Mouse (Mus musculus): ENCODE data around the gene Tspan8. TPM values are rescaled to one million over a fixed set of nuclear protein-coding genes. Genes with fewer than 3 reads are reported as not detected.

Gene Tspan8
- polyA plus RNA-seq, 1 experiment from 2014 or later = 39.6 TPM

- Histone ChIP-seq H3K9ac (ENCODE audit: low read depth, low read length) (peak overlapping the region; percentile 56), H3K36me3 (ENCODE audit: control insufficient read depth, insufficient read depth, low read length) (no peaks in the 10 kb centered on the region), H3K27ac (ENCODE audit: low read depth, low read length) (peak overlapping the region; percentile 88), H3K27me3 (replicated peaks; ENCODE audit: control insufficient read depth, insufficient read depth, low read length) (no peaks in the 10 kb centered on the region), H3K4me2 (peak overlapping the region; percentile 54), H3K4me1 (replicated peaks; ENCODE audit: control insufficient read depth, insufficient read depth, low read length) (0 out of 2 replicates have a peak, but pooled peaks cover 2% of the 10 kb centered on the region), H3K9me3 (ENCODE audit: control insufficient read depth, low read length) (no peaks in the 10 kb centered on the region), H3K4me3 (ENCODE audit: low read depth, low read length) (peak overlapping the region; percentile 51)
- ATAC-seq (replicated peaks; ENCODE audit: low FRiP score) (peak; percentile 100), DNase-seq (ENCODE audit: low spot score) (no peak)
- 22% methylated on average over 13 of the region's 13 CpGs for WGBS
Measured at GRCm38 (mm10) chr10:115817056-115817724, 558 bp downstream of the Tspan8 start.

- Histone ChIP-seq H3K27ac (ENCODE audit: low read depth, low read length) (no peak overlapping the region), H3K36me3 (ENCODE audit: control insufficient read depth, insufficient read depth, low read length) (no peaks in the 10 kb centered on the region), H3K9me3 (ENCODE audit: control insufficient read depth, low read length) (no peaks in the 10 kb centered on the region), H3K4me1 (replicated peaks; ENCODE audit: control insufficient read depth, insufficient read depth, low read length) (0 out of 2 replicates have a peak, but pooled peaks cover 2% of the 10 kb centered on the region), H3K27me3 (replicated peaks; ENCODE audit: control insufficient read depth, insufficient read depth, low read length) (no peaks in the 10 kb centered on the region), H3K9ac (ENCODE audit: low read depth, low read length) (no peak overlapping the region), H3K4me3 (ENCODE audit: low read depth, low read length) (no peak overlapping the region), H3K4me2 (no peak overlapping the region)
- WGBS = 75% methylated on average over 7 of the region's 7 CpGs
- no peak for DNase-seq (ENCODE audit: low spot score)
- no peak for ATAC-seq (replicated peaks; ENCODE audit: low FRiP score)
Measured at GRCm38 (mm10) chr10:115825289-115825688, 8.7 kb downstream of the Tspan8 start.

- H3K4me1 ChIP-seq (replicated peaks; ENCODE audit: control insufficient read depth, insufficient read depth, low read length) = no peaks in the 10 kb centered on the region
- H3K9ac ChIP-seq (ENCODE audit: low read depth, low read length) = no peak overlapping the region
- H3K27me3 ChIP-seq (replicated peaks; ENCODE audit: control insufficient read depth, insufficient read depth, low read length) = no peaks in the 10 kb centered on the region
- no peak for ATAC-seq (replicated peaks; ENCODE audit: low FRiP score)
- H3K4me3 ChIP-seq (ENCODE audit: low read depth, low read length) = no peak overlapping the region
- no peaks in the 10 kb centered on the region for H3K9me3 ChIP-seq (ENCODE audit: control insufficient read depth, low read length)
- no peak overlapping the region for H3K27ac ChIP-seq (ENCODE audit: low read depth, low read length)
- DNase-seq (ENCODE audit: low spot score) = no peak
- no peaks in the 10 kb centered on the region for H3K36me3 ChIP-seq (ENCODE audit: control insufficient read depth, insufficient read depth, low read length)
- 84% methylated on average over 5 of the region's 5 CpGs for WGBS
- H3K4me2 ChIP-seq = no peak overlapping the region
Measured at GRCm38 (mm10) chr10:115828872-115829271, 12.2 kb downstream of the Tspan8 start.

GRCm38 (mm10) chr10:115829696-115830095 lies 13.1 kb downstream of the Tspan8 start:
- ATAC-seq (replicated peaks; ENCODE audit: low FRiP score) = no peak
- Histone ChIP-seq H3K27me3 (replicated peaks; ENCODE audit: control insufficient read depth, insufficient read depth, low read length) (no peaks in the 10 kb centered on the region), H3K9me3 (ENCODE audit: control insufficient read depth, low read length) (no peaks in the 10 kb centered on the region), H3K9ac (ENCODE audit: low read depth, low read length) (no peak overlapping the region), H3K36me3 (ENCODE audit: control insufficient read depth, insufficient read depth, low read length) (no peaks in the 10 kb centered on the region), H3K4me2 (no peak overlapping the region), H3K4me3 (ENCODE audit: low read depth, low read length) (no peak overlapping the region), H3K4me1 (replicated peaks; ENCODE audit: control insufficient read depth, insufficient read depth, low read length) (no peaks in the 10 kb centered on the region), H3K27ac (ENCODE audit: low read depth, low read length) (no peak overlapping the region)
- DNase-seq (ENCODE audit: low spot score) = no peak
- 70% methylated on average over 1 of the region's 1 CpGs for WGBS

- Histone ChIP-seq H3K9me3 (ENCODE audit: control insufficient read depth, low read length) (no peaks in the 10 kb centered on the region), H3K27me3 (replicated peaks; ENCODE audit: control insufficient read depth, insufficient read depth, low read length) (no peaks in the 10 kb centered on the region), H3K4me1 (replicated peaks; ENCODE audit: control insufficient read depth, insufficient read depth, low read length) (no peaks in the 10 kb centered on the region), H3K36me3 (ENCODE audit: control insufficient read depth, insufficient read depth, low read length) (no peaks in the 10 kb centered on the region), H3K9ac (ENCODE audit: low read depth, low read length) (no peak overlapping the region), H3K4me3 (ENCODE audit: low read depth, low read length) (no peak overlapping the region), H3K4me2 (no peak overlapping the region), H3K27ac (ENCODE audit: low read depth, low read length) (no peak overlapping the region)
- ATAC-seq (replicated peaks; ENCODE audit: low FRiP score) (no peak), DNase-seq (ENCODE audit: low spot score) (no peak)
- WGBS = 84% methylated on average over 3 of the region's 3 CpGs
Measured at GRCm38 (mm10) chr10:115830726-115831125, 14.1 kb downstream of the Tspan8 start.

- 73% methylated on average over 6 of the region's 6 CpGs for WGBS
- Histone ChIP-seq H3K27me3 (replicated peaks; ENCODE audit: control insufficient read depth, insufficient read depth, low read length) (no peaks in the 10 kb centered on the region), H3K9ac (ENCODE audit: low read depth, low read length) (no peak overlapping the region), H3K27ac (ENCODE audit: low read depth, low read length) (no peak overlapping the region), H3K36me3 (ENCODE audit: control insufficient read depth, insufficient read depth, low read length) (no peaks in the 10 kb centered on the region), H3K4me3 (ENCODE audit: low read depth, low read length) (no peak overlapping the region), H3K4me2 (no peak overlapping the region), H3K4me1 (replicated peaks; ENCODE audit: control insufficient read depth, insufficient read depth, low read length) (no peaks in the 10 kb centered on the region), H3K9me3 (ENCODE audit: control insufficient read depth, low read length) (no peaks in the 10 kb centered on the region; the same call in 1 of the 2 replicates)
- ATAC-seq (replicated peaks; ENCODE audit: low FRiP score) (peak; percentile 81), DNase-seq (ENCODE audit: low spot score) (no peak)
Measured at GRCm38 (mm10) chr10:115834017-115834416, 17.4 kb downstream of the Tspan8 start.

- 74% methylated on average over 18 of the region's 18 CpGs for WGBS
- Histone ChIP-seq H3K36me3 (ENCODE audit: control insufficient read depth, insufficient read depth, low read length) (no peaks in the 10 kb centered on the region), H3K4me1 (replicated peaks; ENCODE audit: control insufficient read depth, insufficient read depth, low read length) (no peaks in the 10 kb centered on the region), H3K9me3 (ENCODE audit: control insufficient read depth, low read length) (no peaks in the 10 kb centered on the region), H3K4me3 (ENCODE audit: low read depth, low read length) (no peak overlapping the region), H3K27me3 (replicated peaks; ENCODE audit: control insufficient read depth, insufficient read depth, low read length) (no peaks in the 10 kb centered on the region), H3K27ac (ENCODE audit: low read depth, low read length) (no peak overlapping the region), H3K4me2 (no peak overlapping the region), H3K9ac (ENCODE audit: low read depth, low read length) (no peak overlapping the region)
- no peak for DNase-seq (ENCODE audit: low spot score)
- ATAC-seq (replicated peaks; ENCODE audit: low FRiP score) = no peak
Measured at GRCm38 (mm10) chr10:115846930-115847329, 30.3 kb downstream of the Tspan8 start.

- H3K36me3 ChIP-seq (ENCODE audit: control insufficient read depth, insufficient read depth, low read length) = no peaks in the 10 kb centered on the region
- no peak overlapping the region for H3K27ac ChIP-seq (ENCODE audit: low read depth, low read length)
- H3K4me2 ChIP-seq = no peak overlapping the region
- 90% methylated on average over 1 of the region's 1 CpGs for WGBS
- H3K27me3 ChIP-seq (replicated peaks; ENCODE audit: control insufficient read depth, insufficient read depth, low read length) = no peaks in the 10 kb centered on the region
- no peaks in the 10 kb centered on the region for H3K4me1 ChIP-seq (replicated peaks; ENCODE audit: control insufficient read depth, insufficient read depth, low read length)
- no peak overlapping the region for H3K4me3 ChIP-seq (ENCODE audit: low read depth, low read length)
- DNase-seq (ENCODE audit: low spot score) = no peak
- no peaks in the 10 kb centered on the region for H3K9me3 ChIP-seq (ENCODE audit: control insufficient read depth, low read length)
- ATAC-seq (replicated peaks; ENCODE audit: low FRiP score) = no peak
- H3K9ac ChIP-seq (ENCODE audit: low read depth, low read length) = no peak overlapping the region
Measured at GRCm38 (mm10) chr10:115848511-115848910, 31.9 kb downstream of the Tspan8 start.

GRCm38 (mm10) chr10:115860210-115860880 lies 43.7 kb downstream of the Tspan8 start:
- Histone ChIP-seq H3K4me1 (replicated peaks; ENCODE audit: control insufficient read depth, insufficient read depth, low read length) (no peaks in the 10 kb centered on the region), H3K27ac (ENCODE audit: low read depth, low read length) (no peak overlapping the region), H3K4me3 (ENCODE audit: low read depth, low read length) (no peak overlapping the region), H3K9ac (ENCODE audit: low read depth, low read length) (no peak overlapping the region), H3K9me3 (ENCODE audit: control insufficient read depth, low read length) (no peaks in the 10 kb centered on the region), H3K36me3 (ENCODE audit: control insufficient read depth, insufficient read depth, low read length) (no peaks in the 10 kb centered on the region), H3K4me2 (no peak overlapping the region), H3K27me3 (replicated peaks; ENCODE audit: control insufficient read depth, insufficient read depth, low read length) (no peaks in the 10 kb centered on the region)
- no peak for ATAC-seq (replicated peaks; ENCODE audit: low FRiP score)
- WGBS = 76% methylated on average over 11 of the region's 15 CpGs
- no peak for DNase-seq (ENCODE audit: low spot score)

Data from liver, embryonic 11.5 days (tissue).